Mouse (Mus musculus): ENCODE results near the gene Keap1.
"Not testable (repeated sequence)": the region's sequence is repeated elsewhere in the genome, so short reads cannot be mapped to it uniquely, and the experiment has no call there.

Keap1 gene

DNA sequence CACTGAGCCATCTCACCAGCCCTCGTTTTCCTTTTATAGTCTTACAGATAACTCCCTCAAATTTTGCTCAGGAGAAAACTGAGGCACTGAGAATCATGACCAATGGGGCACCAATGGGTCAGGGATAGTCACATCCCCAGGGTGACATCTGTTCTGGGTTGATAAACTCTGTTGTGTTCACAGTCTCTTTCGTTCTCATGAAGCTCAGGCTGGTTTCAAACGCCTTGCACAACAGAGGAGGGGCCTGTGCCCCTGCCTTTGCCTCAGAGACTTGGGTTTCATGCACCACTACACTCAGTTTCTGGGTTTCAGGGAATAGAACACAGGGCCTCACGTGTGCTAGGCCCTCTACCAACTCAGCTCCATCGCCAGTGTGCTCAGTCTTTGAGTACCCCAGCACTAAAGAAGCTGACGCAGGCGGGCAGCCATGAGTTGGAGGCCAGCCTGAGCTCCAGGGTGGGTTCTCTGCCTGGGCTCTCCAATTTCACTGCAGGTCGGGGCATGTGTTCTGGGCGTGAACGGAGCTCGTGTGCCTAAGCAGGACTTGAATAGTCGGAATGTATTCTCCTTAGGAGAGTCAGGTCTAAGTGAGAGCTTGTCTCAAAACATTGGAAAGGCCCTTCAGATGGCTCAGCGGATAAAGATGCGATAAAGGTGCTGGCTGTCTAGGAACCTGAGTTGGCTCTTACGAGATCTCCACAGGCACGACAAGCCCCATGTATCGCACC, 25.3 kb upstream of the Keap1 start:
- DNase-seq (ENCODE audit: low read depth, low spot score), result peak; percentile 54

DNA sequence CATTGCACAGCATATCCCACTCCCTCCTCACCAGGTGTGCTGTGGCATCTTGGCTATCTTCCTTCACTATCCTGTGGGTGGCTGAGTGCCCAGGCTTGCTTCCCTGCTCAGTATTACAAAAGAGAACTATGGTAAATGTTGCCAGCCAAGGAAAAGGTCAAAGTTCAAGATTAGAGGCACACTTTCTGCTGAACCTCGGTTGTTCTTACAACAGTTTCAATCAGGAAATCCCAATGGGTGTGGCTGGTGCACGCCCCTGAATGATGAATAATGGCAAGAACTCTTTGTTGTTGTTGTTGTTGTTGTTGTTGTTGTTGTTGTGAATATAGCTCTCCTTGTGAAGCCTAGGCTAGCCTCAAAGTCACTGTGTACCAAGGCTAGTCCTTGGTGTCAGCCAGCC, 22.7 kb upstream of the Keap1 start:
- DNase-seq (ENCODE audit: low read depth, low spot score), result no peak

DNA sequence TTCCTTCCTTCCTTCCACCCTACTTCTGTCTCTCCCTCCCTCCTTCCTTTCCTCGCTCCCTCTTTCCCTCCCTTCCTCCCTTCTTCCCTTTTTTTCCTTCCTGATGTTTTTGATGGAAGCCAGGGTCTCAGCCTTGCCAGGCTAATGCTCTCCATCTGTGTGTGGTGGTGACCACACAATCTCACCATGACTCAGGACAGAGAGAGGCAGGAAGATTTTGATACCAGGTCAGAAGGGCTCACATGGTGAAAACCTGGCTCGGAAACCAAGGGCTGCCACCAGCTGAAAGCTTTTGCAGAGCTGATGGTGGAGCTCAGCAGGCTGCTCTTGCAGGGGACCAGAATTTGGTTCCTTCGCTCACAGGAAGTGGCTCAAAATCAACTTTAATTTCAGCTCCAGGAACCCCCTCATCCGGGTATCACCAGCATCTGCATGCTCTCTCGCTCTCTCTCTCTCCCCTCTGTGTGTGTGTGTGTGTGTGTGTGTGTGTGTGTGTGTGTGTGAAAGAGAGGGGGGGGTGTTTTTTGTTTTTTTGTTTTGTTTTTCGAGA, 21.4 kb upstream of the Keap1 start:
- DNase-seq (ENCODE audit: low read depth, low spot score), result no peak

GRCm38 (mm10) chr9:21256349-21256748, 17.2 kb upstream of the Keap1 start:
- not testable (repeated sequence) for DNase-seq (ENCODE audit: low read depth, low spot score)

DNA sequence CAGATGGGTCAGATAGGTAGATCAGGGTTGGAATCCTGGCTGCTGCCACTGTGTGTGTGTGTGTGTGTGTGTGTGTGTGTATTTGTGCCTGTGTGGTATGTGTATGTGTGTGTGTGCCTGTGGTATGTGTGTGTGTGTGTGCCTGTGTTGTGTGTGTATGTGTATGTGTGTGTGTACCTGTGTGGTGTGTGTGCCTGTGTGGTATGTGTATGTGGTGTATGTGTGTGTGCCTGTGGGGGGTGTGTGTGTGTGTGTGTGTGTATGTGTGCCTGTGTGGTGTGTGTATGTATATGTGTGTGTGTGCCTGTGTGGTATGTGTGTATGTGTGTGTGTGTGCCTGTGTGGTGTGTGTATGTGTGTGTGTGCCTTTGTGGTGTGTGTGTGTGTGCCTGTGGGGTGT, 15.5 kb upstream of the Keap1 start:
- no peak for DNase-seq (ENCODE audit: low read depth, low spot score)

- DNase-seq (ENCODE audit: low read depth, low spot score), result no peak
Observed at GRCm38 (mm10) chr9:21251116-21251735, 12.1 kb upstream of the Keap1 start.

- no peak for DNase-seq (ENCODE audit: low read depth, low spot score)
Observed at GRCm38 (mm10) chr9:21250509-21250908, 11.3 kb upstream of the Keap1 start.

GRCm38 (mm10) chr9:21249629-21250508, 10.7 kb upstream of the Keap1 start:
- no peak for DNase-seq (ENCODE audit: low read depth, low spot score)

GRCm38 (mm10) chr9:21248326-21248725, 9.2 kb upstream of the Keap1 start, which contains the start of gene S1pr5:
S1pr5 (minus strand) TSS chr9:21248443.
- no peak for DNase-seq (ENCODE audit: low read depth, low spot score)

DNA sequence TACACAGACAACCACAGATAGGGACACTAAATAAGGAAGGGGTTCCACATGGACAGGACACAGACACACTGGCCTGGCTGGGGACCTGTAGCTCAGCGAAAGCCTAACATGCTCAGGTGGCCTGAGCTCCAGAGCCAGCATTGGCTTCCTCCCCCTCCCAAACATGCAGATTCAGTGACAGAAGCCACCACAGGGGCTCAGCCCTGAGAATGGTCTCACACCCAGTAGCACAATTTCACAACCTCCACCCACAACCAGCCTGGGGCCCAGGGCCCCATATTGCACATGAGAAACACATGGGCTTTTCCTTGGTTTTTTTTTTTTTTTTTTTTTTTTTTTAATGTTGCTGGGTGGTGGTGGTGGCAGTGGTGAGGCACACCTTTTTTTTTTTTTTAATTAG, 7.2 kb upstream of the Keap1 start:
- no peak for DNase-seq (ENCODE audit: low read depth, low spot score)

GRCm38 (mm10) chr9:21245113-21245487, 5.9 kb upstream of the Keap1 start:
- no peak for DNase-seq (ENCODE audit: low read depth, low spot score)

DNA sequence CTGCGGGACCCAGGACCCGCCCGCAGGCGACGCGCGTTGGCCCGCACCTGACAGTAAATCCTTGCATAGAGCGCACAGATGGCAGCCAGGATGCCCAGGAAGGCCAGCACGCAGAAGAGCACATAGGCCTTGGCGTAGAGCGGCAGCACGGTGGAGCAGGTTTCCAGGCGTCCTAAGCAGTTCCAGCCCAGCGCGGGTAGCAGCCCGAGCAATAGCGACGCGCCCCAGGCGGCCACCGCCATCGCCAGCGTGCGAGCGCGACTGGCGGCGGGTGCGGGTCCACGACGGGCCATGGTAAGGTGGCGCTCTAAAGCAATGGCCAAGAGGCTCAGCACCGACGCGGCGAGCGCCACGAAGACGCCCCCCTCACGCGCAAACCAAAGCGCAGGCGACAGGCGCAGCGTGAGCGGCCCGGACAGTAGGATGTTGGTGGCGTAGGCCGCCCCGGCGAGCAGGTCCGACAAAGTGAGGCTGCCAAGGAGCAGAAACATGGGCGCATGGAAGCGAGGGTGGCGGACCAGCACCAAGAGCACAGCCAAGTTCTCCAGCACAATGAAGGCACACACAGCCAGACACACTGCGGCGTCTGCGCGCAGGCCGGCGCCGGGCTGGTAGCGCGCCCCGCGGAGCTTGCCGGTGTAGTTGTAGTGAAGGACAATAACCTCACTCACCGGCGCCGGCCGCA, 5.4 kb upstream of the Keap1 start:
- no peak for DNase-seq (ENCODE audit: low read depth, low spot score)

DNA sequence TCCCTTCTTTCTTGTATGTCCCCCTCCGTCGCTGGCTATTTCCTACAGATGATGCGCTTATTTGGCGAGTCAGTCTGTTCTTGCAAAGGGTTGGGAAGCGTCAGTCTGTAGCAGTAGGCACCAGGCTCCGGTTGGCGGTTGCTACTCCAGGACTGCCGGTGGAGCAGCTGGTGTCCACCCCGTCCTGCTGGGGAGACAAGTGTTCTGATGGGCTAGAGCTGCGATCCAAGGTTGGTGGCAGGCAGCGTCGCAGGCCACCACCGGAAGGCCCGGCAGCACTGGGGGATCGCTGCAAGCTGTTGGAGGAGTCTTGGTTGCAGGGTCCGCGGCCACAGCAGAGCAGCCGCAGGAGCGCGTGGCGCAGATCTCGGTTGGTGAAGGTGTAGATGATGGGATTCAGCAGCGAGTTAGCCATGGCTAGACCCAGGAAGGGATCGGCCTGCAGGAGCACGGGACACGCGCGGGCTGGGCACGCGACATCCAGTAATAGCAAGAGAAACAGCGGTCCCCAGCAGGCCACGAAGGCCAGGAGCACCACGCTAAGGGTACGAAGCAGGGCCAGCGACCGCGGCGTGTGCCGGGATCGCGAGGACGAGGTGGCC, 4.8 kb upstream of the Keap1 start:
- no peak for DNase-seq (ENCODE audit: low read depth, low spot score)

GRCm38 (mm10) chr9:21241343-21241742, 2.2 kb upstream of the Keap1 start:
- peak; percentile 81 for DNase-seq (ENCODE audit: low read depth, low spot score)

GRCm38 (mm10) chr9:21239465-21239848, 296 bp upstream of the Keap1 start:
- no peak for DNase-seq (ENCODE audit: low read depth, low spot score)

- DNase-seq (ENCODE audit: low read depth, low spot score), result peak; percentile 58
Observed at GRCm38 (mm10) chr9:21238004-21238732, 993 bp downstream of the Keap1 start.

DNA sequence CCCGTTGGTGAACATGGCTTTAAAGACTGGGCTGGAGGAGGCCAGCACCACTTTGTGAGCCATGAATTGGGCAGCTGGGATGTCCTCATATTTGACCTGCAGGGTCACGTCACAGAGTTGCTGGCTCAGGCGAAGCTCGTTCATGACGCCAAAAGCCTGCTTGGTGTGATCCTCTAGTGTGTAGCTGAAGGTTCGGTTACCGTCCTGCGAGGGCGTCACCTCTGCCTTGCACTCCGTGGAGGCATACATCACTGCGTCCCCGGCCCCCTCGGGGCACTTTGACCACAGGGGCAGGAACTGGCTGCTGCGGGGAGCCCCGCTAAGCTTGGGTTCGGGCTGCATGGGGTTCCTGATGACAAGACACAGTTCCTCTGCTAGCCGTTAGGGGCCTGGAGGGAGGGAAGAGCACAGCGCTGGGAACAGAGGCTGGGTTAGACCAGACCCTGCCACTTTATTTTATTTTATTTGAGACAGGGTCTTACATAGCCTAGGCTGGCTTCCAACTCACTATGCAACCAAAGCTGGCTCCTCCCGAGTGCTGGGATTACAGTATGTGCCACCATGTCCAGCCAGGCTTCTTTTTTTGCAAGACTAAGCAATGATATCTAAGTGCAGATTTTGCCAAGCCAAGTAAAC, 1.7 kb downstream of the Keap1 start:
- DNase-seq (ENCODE audit: low read depth, low spot score), result no peak

GRCm38 (mm10) chr9:21236991-21237367, 2.2 kb downstream of the Keap1 start:
- DNase-seq (ENCODE audit: low read depth, low spot score), result no peak

- no peak for DNase-seq (ENCODE audit: low read depth, low spot score)
Observed at GRCm38 (mm10) chr9:21235341-21235740, 3.8 kb downstream of the Keap1 start.

DNA sequence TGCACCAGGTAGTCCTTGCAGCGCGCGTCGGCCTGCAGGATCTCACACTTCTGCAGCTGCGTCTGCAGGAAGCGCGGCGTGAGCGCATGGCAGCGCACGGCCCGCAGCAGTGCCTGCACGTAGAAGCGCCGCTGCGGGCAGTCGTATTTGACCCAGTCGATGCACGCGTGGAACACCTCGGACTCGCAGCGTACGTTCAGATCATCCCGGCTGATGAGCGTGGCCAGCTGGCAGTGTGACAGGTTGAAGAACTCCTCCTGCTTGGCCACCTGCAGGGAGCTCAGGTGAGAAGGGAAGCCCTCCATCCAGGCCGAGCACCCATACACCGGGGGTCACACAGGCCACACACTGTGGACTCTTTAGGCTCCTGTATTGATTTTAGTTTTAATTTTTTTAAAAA, 5.4 kb downstream of the Keap1 start:
- no peak for DNase-seq (ENCODE audit: low read depth, low spot score)
